Mouse (Mus musculus) testis, adult 2 months (tissue): ENCODE measurements at regions not wholly inside any gene's neighbourhood (a gene's known extent, or its start where the extent isn't known, plus 50 kb on each side); places are given as distances from the start of the nearest gene placed in this dataset.

Source experiments
- CTCF ChIP-seq: fragments of 200-500 bp; IDR thresholded peaks from 2 replicates; pipeline ENCODE4 v1.5.1; 2012; ENCODE audit warnings: low read depth, mild to moderate bottlenecking, inconsistent platforms, low read length, moderate library complexity; ENCODE audit not compliant: control insufficient read depth, insufficient read depth, insufficient replicate concordance
- POLR2A ChIP-seq: fragments of 200-500 bp; IDR thresholded peaks from 2 replicates; pipeline ENCODE4 v1.6.1; 2012; ENCODE audit warnings: low read depth, mild to moderate bottlenecking, inconsistent platforms, low read length, moderate library complexity; ENCODE audit not compliant: control insufficient read depth

DNA sequence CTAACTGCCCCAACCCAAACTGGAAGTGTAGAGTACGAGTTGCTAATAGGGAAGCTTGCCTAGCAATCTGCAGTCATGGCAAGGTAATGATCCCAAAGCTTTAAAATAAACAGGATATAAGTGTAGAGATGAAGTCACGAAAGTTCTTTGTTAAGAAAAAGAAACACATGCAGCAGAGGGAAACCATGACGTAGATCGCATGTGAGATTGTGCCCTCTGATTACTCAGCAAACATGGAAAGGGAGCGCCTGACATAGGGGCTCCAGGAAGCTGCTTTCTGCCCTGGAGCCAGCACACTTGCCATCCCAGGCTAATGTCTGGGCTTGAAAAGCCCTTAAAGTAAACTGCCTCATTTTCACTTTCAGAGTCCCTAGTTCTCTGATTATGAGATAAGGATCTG, 132.4 kb downstream of the Trib2 start:
- TF ChIP-seq POLR2A (no peak), CTCF (no peak)
